Mouse (Mus musculus) heart, embryonic 10.5 days (tissue): Measurements from ENCODE around the gene Zmiz2. TPM values are rescaled to one million over a fixed set of nuclear protein-coding genes. Genes with fewer than 3 reads are reported as not detected.

Source experiments
- DNase-seq: peaks from one replicate; pipeline ENCODE4 v3.0.0-alpha.2; 2017; ENCODE audit warnings: low spot score
- H3K27ac ChIP-seq: fragments of 300-500 bp; sonication (generic); 2 replicates; pipeline ENCODE4 v1.5.1; 2016; ENCODE audit warnings: mild to moderate bottlenecking
- H3K27me3 ChIP-seq: fragments of 300-500 bp; sonication (generic); 2 replicates; pipeline ENCODE4 v1.6.1; 2016; ENCODE audit warnings: mild to moderate bottlenecking; ENCODE audit not compliant: poor library complexity, insufficient read depth, severe bottlenecking
- H3K36me3 ChIP-seq: fragments of 300-500 bp; sonication (generic); 2 replicates; pipeline ENCODE4 v1.6.1; 2016; ENCODE audit warnings: mild to moderate bottlenecking, moderate library complexity
- H3K4me1 ChIP-seq: fragments of 300-500 bp; sonication (generic); 2 replicates; pipeline ENCODE4 v1.6.1; 2016; ENCODE audit warnings: mild to moderate bottlenecking
- H3K4me3 ChIP-seq: fragments of 300-500 bp; sonication (generic); 2 replicates; pipeline ENCODE4 v1.5.1; 2016; ENCODE audit warnings: mild to moderate bottlenecking, moderate library complexity
- H3K9me3 ChIP-seq: fragments of 300-500 bp; sonication (generic); 2 replicates; pipeline ENCODE4 v1.6.1; 2016; ENCODE audit warnings: mild to moderate bottlenecking, moderate library complexity
- WGBS: fragments of 180-500 bp; shearing (Covaris S2); methylation state at CpG from one replicate; pipeline ENCODE4 v1.1.7; 2016; 5-methylcytosine and 5-hydroxymethylcytosine counted together
- polyA plus RNA-seq: library from polyadenylated mRNA; unstranded; fragments of >200 nt; fragmentation: Nextera tagmentation; extraction: Ambion mirVana; gene quantifications from 2 replicates; pipeline ENCODE4 v1.2.1, GENCODE M21; 2016

The Zmiz2 gene
- polyA plus RNA-seq, 1 experiment from 2014 or later: 10.2 TPM

- no peak for DNase-seq
- H3K27me3 ChIP-seq: no peaks in the 10 kb centered on the region
- no peaks in the 10 kb centered on the region for H3K9me3 ChIP-seq
- H3K36me3 ChIP-seq: no peaks in the 10 kb centered on the region
- H3K4me1 ChIP-seq: no peaks in the 10 kb centered on the region
- no peak overlapping the region for H3K4me3 ChIP-seq
- no peak overlapping the region for H3K27ac ChIP-seq
- WGBS: 79% methylated on average over 6 of the region's 6 CpGs
These were observed 8.0 kb upstream of the Zmiz2 start for GRCm38 (mm10) chr11:6380916-6381315.

DNA sequence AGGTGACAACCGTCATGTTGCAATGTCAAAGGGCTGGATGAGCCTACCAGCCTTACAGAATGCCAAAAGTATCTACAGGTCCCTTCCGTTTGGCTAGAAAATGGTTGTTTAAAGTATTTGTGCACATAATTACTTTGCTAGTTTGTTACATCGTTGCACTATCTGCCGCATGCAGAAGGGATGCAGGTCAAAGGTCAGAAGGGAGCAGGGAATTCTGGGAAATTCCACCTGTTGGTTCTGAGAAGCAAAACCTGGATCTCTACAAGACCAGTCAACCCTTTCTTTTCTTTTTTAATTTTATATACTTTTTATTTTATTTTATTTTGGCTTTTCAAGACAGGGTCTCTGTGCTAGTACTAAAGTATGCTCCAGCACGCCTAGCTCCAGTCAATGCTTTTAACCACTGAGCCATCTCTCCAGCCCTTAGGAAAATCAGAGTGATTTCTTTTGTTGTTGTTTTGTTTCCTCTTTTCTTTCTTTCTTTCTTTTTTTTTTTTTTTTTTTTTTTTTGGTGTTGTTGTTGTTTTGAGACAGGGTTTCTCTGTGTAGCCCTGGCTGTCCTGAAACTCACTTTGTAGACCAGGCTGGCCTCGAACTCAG lies 648 bp upstream of the Zmiz2 start:
- 90% methylated on average over 6 of the region's 6 CpGs for WGBS
- H3K4me1 ChIP-seq: peaks cover 19% of the 10 kb centered on the region
- no peak for DNase-seq
- peak overlapping the region; percentile 90; the same call in 1 of the 2 replicates for H3K27ac ChIP-seq
- no peaks in the 10 kb centered on the region for H3K9me3 ChIP-seq
- H3K36me3 ChIP-seq: peaks cover 17% of the 10 kb centered on the region
- peak overlapping the region; percentile 87 for H3K4me3 ChIP-seq
- no peaks in the 10 kb centered on the region for H3K27me3 ChIP-seq

GRCm38 (mm10) chr11:6389483-6389921 lies 628 bp downstream of the Zmiz2 start:
- no peaks in the 10 kb centered on the region for H3K9me3 ChIP-seq
- peak overlapping the region; percentile 90 for H3K27ac ChIP-seq
- H3K4me3 ChIP-seq: peak overlapping the region; percentile 87
- H3K36me3 ChIP-seq: peaks cover 24% of the 10 kb centered on the region
- no peak for DNase-seq
- peaks cover 22% of the 10 kb centered on the region for H3K4me1 ChIP-seq
- WGBS: 2% methylated on average over 42 of the region's 43 CpGs
- H3K27me3 ChIP-seq: no peaks in the 10 kb centered on the region

DNA sequence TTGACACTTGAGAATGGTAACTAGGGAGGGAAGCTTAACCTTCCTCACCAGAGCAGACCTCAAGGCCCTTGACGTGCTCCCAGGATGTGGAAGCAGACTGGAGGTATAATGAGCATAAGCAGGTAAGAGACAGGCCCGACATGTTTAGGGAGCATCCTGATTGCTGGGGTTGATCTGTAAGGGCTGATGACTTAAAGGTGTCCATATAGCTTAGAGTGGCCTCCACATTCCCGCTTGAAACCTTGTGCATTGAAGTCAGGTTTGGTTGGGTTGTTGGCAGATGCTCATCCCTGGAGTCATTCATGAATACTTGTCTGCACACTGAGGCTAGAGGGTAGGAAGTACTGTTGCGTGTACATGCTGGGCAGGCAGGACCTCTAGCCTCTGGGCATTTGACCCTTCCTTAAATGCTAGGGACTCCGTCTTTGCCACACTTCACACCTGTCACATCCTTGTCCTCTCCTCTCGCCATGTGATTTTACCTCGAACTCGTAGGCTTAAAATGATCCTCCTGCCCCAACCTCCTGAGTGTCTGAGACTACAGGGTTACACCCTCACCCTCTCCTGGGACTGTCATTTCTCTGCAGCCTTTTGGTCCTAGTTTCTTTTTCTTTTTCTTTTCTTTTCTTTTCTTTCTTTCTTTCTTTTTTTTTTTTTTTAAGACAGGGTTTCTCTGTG lies 1.6 kb downstream of the Zmiz2 start:
- DNase-seq: no peak
- no peaks in the 10 kb centered on the region for H3K27me3 ChIP-seq
- 81% methylated on average over 8 of the region's 8 CpGs for WGBS

GRCm38 (mm10) chr11:6391516-6392276 lies 2.8 kb downstream of the Zmiz2 start:
- H3K27ac ChIP-seq: no peak overlapping the region
- WGBS: 83% methylated on average over 8 of the region's 8 CpGs
- no peak overlapping the region for H3K4me3 ChIP-seq
- no peak for DNase-seq
- peaks cover 22% of the 10 kb centered on the region for H3K4me1 ChIP-seq
- no peaks in the 10 kb centered on the region for H3K27me3 ChIP-seq
- H3K36me3 ChIP-seq: peaks cover 46% of the 10 kb centered on the region
- no peaks in the 10 kb centered on the region for H3K9me3 ChIP-seq

More for the DNA sequence above, 1.6 kb downstream of the Zmiz2 start:
- peaks cover 22% of the 10 kb centered on the region for H3K4me1 ChIP-seq
- no peak overlapping the region for H3K27ac ChIP-seq
- peaks cover 34% of the 10 kb centered on the region for H3K36me3 ChIP-seq
- peak overlapping the region; percentile 87 for H3K4me3 ChIP-seq
- no peaks in the 10 kb centered on the region for H3K9me3 ChIP-seq

DNA sequence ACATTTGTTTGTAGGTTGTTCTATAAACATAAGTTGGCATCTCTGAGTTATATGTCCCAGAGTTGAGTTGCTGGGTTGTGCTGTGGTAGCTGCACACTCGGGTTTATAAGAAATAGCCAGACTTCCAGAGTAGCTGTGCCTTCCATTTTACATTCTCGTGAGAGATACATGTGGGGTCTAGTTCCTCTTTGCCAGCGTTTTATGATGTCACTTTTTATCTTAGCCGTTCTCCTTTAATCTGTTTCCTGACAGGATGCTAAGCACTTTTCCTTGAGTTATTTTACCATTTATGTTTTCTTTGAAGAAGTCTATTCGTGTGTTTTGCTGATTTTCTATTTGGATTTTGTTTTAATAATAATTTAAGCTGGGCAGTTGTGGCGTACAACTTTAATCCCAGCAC lies 4.0 kb downstream of the Zmiz2 start:
- no peaks in the 10 kb centered on the region for H3K27me3 ChIP-seq
- H3K27ac ChIP-seq: no peak overlapping the region
- H3K4me1 ChIP-seq: peaks cover 22% of the 10 kb centered on the region
- H3K36me3 ChIP-seq: peaks cover 58% of the 10 kb centered on the region
- H3K9me3 ChIP-seq: no peaks in the 10 kb centered on the region
- WGBS: 76% methylated on average over 6 of the region's 6 CpGs
- no peak for DNase-seq
- H3K4me3 ChIP-seq: no peak overlapping the region

DNA sequence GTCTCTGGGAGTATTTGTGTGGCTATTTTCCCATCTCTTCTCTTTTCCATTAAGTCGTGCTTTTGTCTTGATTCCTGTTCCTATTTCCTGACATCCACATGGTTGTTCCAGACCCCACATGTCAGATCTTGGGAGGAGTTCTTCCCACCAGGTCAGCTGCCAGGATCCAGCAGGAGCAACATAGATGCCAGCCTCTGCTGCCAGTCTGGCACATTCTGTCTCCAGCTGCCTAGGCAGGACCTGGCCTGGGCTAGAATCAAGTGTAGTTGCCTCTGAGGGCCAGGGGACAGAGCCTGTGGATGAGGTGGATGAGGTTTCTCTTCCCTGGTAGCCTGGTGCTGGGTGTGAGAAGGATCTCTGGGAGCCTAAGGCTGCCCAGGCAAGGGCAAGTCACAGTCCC lies 5.0 kb downstream of the Zmiz2 start:
- 71% methylated on average over 1 of the region's 1 CpGs for WGBS
- Histone ChIP-seq H3K9me3 (no peaks in the 10 kb centered on the region), H3K4me1 (peaks cover 22% of the 10 kb centered on the region), H3K27me3 (no peaks in the 10 kb centered on the region), H3K4me3 (no peak overlapping the region), H3K36me3 (peaks cover 68% of the 10 kb centered on the region), H3K27ac (0 out of 2 replicates have a peak overlapping the region, but pooled peaks have one; percentile 7)
- no peak for DNase-seq

- H3K36me3 ChIP-seq: peaks cover 85% of the 10 kb centered on the region
- 85% methylated on average over 5 of the region's 5 CpGs for WGBS
These were observed 6.7 kb downstream of the Zmiz2 start for GRCm38 (mm10) chr11:6395565-6395964.

DNA sequence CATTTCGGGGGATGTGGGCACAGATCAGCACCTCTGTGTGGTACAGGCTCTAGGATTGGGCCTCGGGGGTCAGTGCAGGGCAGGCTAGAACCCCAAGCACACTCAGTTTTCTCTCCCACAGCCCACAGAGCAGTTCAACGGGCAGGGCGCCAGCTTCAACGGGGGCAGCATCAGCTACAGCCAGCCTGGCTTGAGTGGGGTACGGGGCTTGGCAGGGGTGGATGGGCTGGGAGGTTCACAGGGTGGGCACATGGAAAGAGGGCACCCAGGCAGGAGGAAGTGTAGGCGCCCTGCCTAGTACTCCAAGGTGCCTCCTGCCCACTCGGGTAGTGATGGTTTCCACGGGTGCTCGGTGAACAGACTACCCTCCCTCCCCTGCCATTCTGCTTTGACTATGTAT lies 9.3 kb downstream of the Zmiz2 start:
- Histone ChIP-seq H3K4me1 (peaks cover 3% of the 10 kb centered on the region; the same call in 1 of the 2 replicates), H3K27ac (no peak overlapping the region), H3K36me3 (peaks cover 93% of the 10 kb centered on the region), H3K9me3 (no peaks in the 10 kb centered on the region), H3K27me3 (no peaks in the 10 kb centered on the region), H3K4me3 (no peak overlapping the region)
- no peak for DNase-seq
- WGBS: 90% methylated on average over 10 of the region's 10 CpGs

More at GRCm38 (mm10) chr11:6395565-6395964, 6.7 kb downstream of the Zmiz2 start:
- H3K27ac ChIP-seq: no peak overlapping the region
- H3K9me3 ChIP-seq: no peaks in the 10 kb centered on the region
- H3K4me1 ChIP-seq: peaks cover 12% of the 10 kb centered on the region
- no peaks in the 10 kb centered on the region for H3K27me3 ChIP-seq
- no peak for DNase-seq
- H3K4me3 ChIP-seq: no peak overlapping the region

- DNase-seq: no peak
- no peak overlapping the region for H3K4me3 ChIP-seq
- 88% methylated on average over 19 of the region's 19 CpGs for WGBS
- H3K36me3 ChIP-seq: peaks cover 80% of the 10 kb centered on the region
- no peak overlapping the region for H3K27ac ChIP-seq
- peaks cover 22% of the 10 kb centered on the region for H3K4me1 ChIP-seq
- no peaks in the 10 kb centered on the region for H3K9me3 ChIP-seq
- no peaks in the 10 kb centered on the region for H3K27me3 ChIP-seq
These were observed 13.9 kb downstream of the Zmiz2 start for GRCm38 (mm10) chr11:6402515-6403510.

- Histone ChIP-seq H3K4me3 (no peak overlapping the region), H3K27me3 (no peaks in the 10 kb centered on the region), H3K9me3 (no peaks in the 10 kb centered on the region), H3K4me1 (peaks cover 22% of the 10 kb centered on the region), H3K27ac (no peak overlapping the region), H3K36me3 (peaks cover 69% of the 10 kb centered on the region)
- 96% methylated on average over 5 of the region's 5 CpGs for WGBS
- DNase-seq: no peak
These were observed 15.0 kb downstream of the Zmiz2 start for GRCm38 (mm10) chr11:6403830-6404405.
